Mouse (Mus musculus): ENCODE measurements around the gene Dpf1. TPM values are rescaled to one million over a fixed set of nuclear protein-coding genes. Genes with fewer than 3 reads are reported as not detected.

Gene Dpf1
- polyA plus RNA-seq, 1 experiment from 2014 or later: 228 TPM

DNA sequence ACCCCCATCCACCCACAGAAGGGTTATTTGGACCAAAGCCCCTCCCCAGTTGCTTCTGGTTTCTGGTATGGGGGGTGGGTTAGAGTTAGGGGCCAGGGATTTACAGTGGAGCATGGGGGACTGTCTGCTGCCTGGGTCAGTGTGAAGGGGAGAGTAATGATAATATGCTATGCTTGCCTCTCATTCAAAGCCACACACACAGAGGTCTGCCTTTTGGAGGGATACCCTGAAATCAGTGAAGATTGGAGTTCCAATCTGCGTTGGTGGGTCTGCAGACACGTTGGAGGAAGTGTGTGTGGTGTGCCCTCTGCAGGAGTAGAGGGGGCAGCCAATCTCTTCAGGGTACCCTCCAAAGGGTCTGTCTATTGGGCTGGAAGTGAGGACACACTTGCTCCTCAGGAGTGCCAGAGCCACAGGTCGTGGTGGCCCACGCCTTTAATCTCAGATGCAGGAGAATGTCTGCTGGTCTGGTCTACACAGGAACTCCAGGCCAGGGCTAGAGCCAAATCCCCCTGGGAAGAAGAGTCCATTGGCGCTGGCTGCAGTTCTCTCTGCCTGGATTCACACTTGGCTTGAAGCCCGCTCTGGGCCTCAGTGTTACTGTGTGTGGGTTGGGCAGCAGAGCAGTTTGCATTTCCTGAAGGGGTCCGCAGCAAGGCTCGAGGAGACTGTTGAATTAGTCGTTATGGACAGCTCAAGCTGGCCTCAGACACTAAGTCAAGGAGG lies 1.7 kb downstream of the Dpf1 start:
- Histone ChIP-seq H3K9ac (replicated peaks; ENCODE audit: low read depth, low read length) (peak overlapping the region; percentile 85), H3K4me1 (ENCODE audit: control insufficient read depth, insufficient read depth, low read length) (peaks cover 33% of the 10 kb centered on the region), H3K27me3 (ENCODE audit: control insufficient read depth, insufficient read depth, low read length) (no peaks in the 10 kb centered on the region), H3K4me2 (ENCODE audit: low read depth, low read length) (peak overlapping the region; percentile 95), H3K27ac (ENCODE audit: low read depth, low read length) (peak overlapping the region; percentile 85), H3K4me3 (ENCODE audit: low read depth, low read length) (peak overlapping the region; percentile 72), H3K9me3 (ENCODE audit: control insufficient read depth, low read length) (no peaks in the 10 kb centered on the region), H3K36me3 (ENCODE audit: control insufficient read depth, insufficient read depth, low read length) (no peaks in the 10 kb centered on the region)
- no peak for ATAC-seq (ENCODE audit: low read depth)
- WGBS: 11% methylated on average over 9 of the region's 9 CpGs

DNA sequence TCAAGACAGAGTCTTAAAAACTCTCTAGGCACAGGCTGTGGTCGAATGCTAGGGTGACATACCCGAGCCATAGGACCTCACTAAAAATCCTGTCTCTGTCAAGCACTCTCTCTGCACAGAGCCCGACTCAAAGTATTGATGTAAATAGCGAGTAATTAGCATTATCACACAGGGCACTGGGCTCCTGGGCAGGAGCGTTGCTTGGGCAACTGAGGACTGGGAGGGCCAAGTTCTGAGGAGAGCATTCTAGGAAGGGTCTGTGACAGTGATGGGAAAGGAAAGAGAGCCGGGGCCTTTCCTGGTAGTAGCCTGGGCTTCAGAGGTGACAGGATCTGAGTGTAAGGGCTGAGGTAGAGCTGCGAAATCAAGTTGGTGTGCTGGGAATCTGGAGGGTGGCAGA lies 2.4 kb downstream of the Dpf1 start:
- WGBS: 22% methylated on average over 7 of the region's 7 CpGs

DNA sequence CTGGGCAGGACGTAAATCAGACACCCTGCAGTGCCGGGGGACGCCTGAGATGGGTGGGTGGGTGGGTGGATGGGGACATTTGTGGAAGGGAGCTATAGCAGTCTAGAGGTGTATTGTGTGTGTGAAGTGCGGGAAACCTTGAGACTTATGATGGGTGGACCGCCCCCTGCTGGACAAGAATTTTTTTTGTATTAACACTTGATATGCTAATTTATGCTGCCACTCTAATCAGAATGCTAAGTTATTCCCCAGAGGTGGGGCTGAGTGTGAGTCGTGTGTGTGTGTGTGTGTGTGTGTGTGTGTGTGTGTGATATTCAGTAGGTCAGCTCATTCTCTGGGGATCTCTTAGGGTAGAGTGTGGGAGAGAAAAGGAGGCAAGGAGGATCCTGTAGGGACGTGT lies 2.9 kb downstream of the Dpf1 start:
- no peak for ATAC-seq (ENCODE audit: low read depth)
- WGBS: 15% methylated on average over 7 of the region's 7 CpGs
- no peaks in the 10 kb centered on the region for H3K27me3 ChIP-seq (ENCODE audit: control insufficient read depth, insufficient read depth, low read length)
- peaks cover 36% of the 10 kb centered on the region for H3K4me1 ChIP-seq (ENCODE audit: control insufficient read depth, insufficient read depth, low read length)
- no peak overlapping the region for H3K27ac ChIP-seq (ENCODE audit: low read depth, low read length)
- no peaks in the 10 kb centered on the region for H3K9me3 ChIP-seq (ENCODE audit: control insufficient read depth, low read length)
- 0 out of 2 replicates have a peak overlapping the region, but pooled peaks have one; percentile 5 for H3K9ac ChIP-seq (replicated peaks; ENCODE audit: low read depth, low read length)
- H3K4me2 ChIP-seq (ENCODE audit: low read depth, low read length): peak overlapping the region; percentile 95
- peaks cover 6% of the 10 kb centered on the region; the same call in 1 of the 2 replicates for H3K36me3 ChIP-seq (ENCODE audit: control insufficient read depth, insufficient read depth, low read length)
- H3K4me3 ChIP-seq (ENCODE audit: low read depth, low read length): peak overlapping the region; percentile 72

More for the DNA sequence above, 2.4 kb downstream of the Dpf1 start:
- Histone ChIP-seq H3K4me2 (ENCODE audit: low read depth, low read length) (peak overlapping the region; percentile 95), H3K4me1 (ENCODE audit: control insufficient read depth, insufficient read depth, low read length) (peaks cover 36% of the 10 kb centered on the region), H3K9me3 (ENCODE audit: control insufficient read depth, low read length) (no peaks in the 10 kb centered on the region), H3K27ac (ENCODE audit: low read depth, low read length) (peak overlapping the region; percentile 22; the same call in 1 of the 2 replicates), H3K9ac (replicated peaks; ENCODE audit: low read depth, low read length) (peak overlapping the region; percentile 5; the same call in 1 of the 2 replicates), H3K4me3 (ENCODE audit: low read depth, low read length) (peak overlapping the region; percentile 72), H3K27me3 (ENCODE audit: control insufficient read depth, insufficient read depth, low read length) (no peaks in the 10 kb centered on the region), H3K36me3 (ENCODE audit: control insufficient read depth, insufficient read depth, low read length) (peaks cover 3% of the 10 kb centered on the region; the same call in 1 of the 2 replicates)
- no peak for ATAC-seq (ENCODE audit: low read depth)

DNA sequence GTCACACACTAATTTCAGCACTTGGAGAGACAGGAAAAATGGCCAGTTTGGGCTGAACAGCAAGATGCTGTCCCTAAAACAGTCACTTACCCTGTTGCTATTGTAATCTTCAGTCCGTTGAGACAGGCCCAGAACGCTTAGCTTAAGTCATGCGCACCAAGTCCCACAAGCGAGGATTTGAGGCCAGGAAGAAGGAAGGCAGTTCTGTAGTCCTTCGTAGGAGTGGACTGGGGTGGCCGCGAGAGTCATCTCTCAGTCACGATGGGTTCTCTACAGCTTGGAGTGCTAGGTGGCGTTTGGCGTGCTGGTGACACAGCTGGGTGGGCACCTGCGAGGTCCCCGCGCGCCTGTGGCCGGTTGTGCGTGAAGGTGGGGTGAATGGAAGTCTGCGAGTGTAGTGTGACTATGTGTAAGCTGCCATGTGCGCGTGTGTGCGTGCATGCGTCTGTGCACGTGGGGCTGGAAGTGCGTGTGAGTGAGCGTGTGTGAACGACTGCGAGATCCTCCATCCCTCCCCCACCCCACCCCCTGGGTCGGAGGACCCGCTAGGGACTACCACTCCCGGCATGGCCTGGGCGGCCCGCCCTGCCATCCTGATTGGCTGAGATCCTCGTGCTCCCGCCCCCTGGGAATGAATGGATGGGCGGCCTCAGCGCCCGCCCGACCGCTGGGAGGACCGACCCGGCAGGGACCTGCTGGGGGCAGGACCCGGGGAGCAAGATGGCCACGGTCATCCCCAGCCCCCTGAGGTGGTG lies 3.8 kb downstream of the Dpf1 start:
- Histone ChIP-seq H3K9ac (replicated peaks; ENCODE audit: low read depth, low read length) (peak overlapping the region; percentile 77), H3K9me3 (ENCODE audit: control insufficient read depth, low read length) (no peaks in the 10 kb centered on the region), H3K27me3 (ENCODE audit: control insufficient read depth, insufficient read depth, low read length) (no peaks in the 10 kb centered on the region), H3K27ac (ENCODE audit: low read depth, low read length) (peak overlapping the region; percentile 65), H3K36me3 (ENCODE audit: control insufficient read depth, insufficient read depth, low read length) (peaks cover 6% of the 10 kb centered on the region; the same call in 1 of the 2 replicates), H3K4me3 (ENCODE audit: low read depth, low read length) (peak overlapping the region; percentile 63), H3K4me1 (ENCODE audit: control insufficient read depth, insufficient read depth, low read length) (peaks cover 39% of the 10 kb centered on the region), H3K4me2 (ENCODE audit: low read depth, low read length) (peak overlapping the region; percentile 95)
- WGBS: under 1% methylated on average over 36 of the region's 42 CpGs
- peak; percentile 62 for ATAC-seq (ENCODE audit: low read depth)

DNA sequence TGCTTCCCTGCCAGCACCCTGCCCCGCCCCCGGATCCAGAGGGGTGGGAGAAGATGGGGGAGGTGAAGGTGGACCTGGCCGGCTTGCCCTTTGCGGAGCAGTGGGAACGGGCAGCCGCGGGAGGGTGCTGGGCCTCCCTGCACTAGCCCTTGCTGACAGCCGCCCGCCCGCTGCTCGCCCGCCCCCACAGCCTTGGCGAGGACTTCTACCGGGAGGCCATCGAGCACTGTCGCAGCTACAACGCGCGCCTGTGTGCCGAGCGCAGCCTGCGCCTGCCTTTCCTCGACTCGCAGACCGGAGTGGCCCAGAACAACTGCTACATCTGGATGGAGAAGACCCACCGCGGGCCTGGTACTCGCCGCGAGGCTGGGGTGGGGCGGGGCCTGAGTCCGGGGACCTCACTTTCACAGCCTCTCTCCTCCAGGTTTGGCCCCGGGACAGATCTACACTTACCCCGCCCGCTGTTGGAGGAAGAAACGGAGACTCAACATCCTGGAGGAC lies 5.5 kb downstream of the Dpf1 start:
- H3K4me1 ChIP-seq (ENCODE audit: control insufficient read depth, insufficient read depth, low read length): peaks cover 56% of the 10 kb centered on the region
- peak overlapping the region; percentile 77 for H3K9ac ChIP-seq (replicated peaks; ENCODE audit: low read depth, low read length)
- ATAC-seq (ENCODE audit: low read depth): no peak
- H3K27me3 ChIP-seq (ENCODE audit: control insufficient read depth, insufficient read depth, low read length): no peaks in the 10 kb centered on the region
- H3K27ac ChIP-seq (ENCODE audit: low read depth, low read length): peak overlapping the region; percentile 16
- H3K4me2 ChIP-seq (ENCODE audit: low read depth, low read length): peak overlapping the region; percentile 95
- peak overlapping the region; percentile 63 for H3K4me3 ChIP-seq (ENCODE audit: low read depth, low read length)
- H3K9me3 ChIP-seq (ENCODE audit: control insufficient read depth, low read length): no peaks in the 10 kb centered on the region
- under 1% methylated on average over 36 of the region's 36 CpGs for WGBS
- peaks cover 19% of the 10 kb centered on the region; the same call in 1 of the 2 replicates for H3K36me3 ChIP-seq (ENCODE audit: control insufficient read depth, insufficient read depth, low read length)

DNA sequence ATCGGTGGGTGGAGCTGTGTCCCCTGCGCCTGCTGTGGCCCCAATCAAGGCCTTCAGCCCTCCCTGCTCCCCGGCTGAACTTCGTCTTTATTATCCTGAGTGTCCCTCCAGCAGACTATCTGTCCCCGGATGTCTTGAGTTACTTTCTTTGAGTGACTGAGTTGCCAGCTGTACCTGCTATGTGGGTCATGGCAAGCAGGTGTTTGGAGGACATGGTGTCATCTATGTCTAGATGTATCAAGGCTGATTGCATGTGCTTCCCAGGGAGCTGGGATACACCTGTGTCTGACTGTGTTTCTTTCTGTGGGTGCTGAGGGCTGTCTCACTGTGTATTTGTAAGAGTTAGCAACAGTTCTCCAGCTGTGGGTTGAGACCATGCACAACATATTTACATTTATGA lies 6.0 kb downstream of the Dpf1 start:
- peak overlapping the region; percentile 16; the same call in 1 of the 2 replicates for H3K27ac ChIP-seq (ENCODE audit: low read depth, low read length)
- WGBS: 6% methylated on average over 5 of the region's 5 CpGs
- ATAC-seq (ENCODE audit: low read depth): no peak

DNA sequence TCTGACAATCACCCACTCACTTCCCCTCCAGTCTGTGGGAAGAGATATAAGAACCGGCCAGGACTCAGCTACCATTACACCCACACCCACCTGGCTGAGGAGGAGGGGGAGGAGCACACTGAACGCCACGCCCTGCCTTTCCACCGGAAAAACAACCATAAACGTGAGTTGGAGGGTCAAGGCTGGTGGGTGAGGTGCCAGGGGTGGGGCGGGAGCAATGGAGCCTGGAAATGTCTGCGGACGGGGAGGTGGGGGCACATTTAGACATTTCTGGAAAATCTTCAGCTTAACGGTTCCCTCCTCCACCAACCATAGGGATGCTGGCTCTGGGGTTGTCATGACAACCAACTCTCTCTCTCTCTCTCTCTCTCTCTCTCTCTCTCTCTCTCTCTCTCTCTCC lies 9.3 kb downstream of the Dpf1 start:
- Histone ChIP-seq H3K4me1 (ENCODE audit: control insufficient read depth, insufficient read depth, low read length) (peaks cover 67% of the 10 kb centered on the region), H3K4me3 (ENCODE audit: low read depth, low read length) (no peak overlapping the region; the same call in 1 of the 2 replicates), H3K4me2 (ENCODE audit: low read depth, low read length) (peak overlapping the region; percentile 20; the same call in 1 of the 2 replicates), H3K9ac (replicated peaks; ENCODE audit: low read depth, low read length) (peak overlapping the region; percentile 41; the same call in 1 of the 2 replicates), H3K27ac (ENCODE audit: low read depth, low read length) (peak overlapping the region; percentile 55), H3K27me3 (ENCODE audit: control insufficient read depth, insufficient read depth, low read length) (no peaks in the 10 kb centered on the region), H3K9me3 (ENCODE audit: control insufficient read depth, low read length) (no peaks in the 10 kb centered on the region), H3K36me3 (ENCODE audit: control insufficient read depth, insufficient read depth, low read length) (peaks cover 38% of the 10 kb centered on the region; the same call in 1 of the 2 replicates)
- no peak for ATAC-seq (ENCODE audit: low read depth)
- 14% methylated on average over 9 of the region's 9 CpGs for WGBS

More for the DNA sequence above, 6.0 kb downstream of the Dpf1 start:
- Histone ChIP-seq H3K9me3 (ENCODE audit: control insufficient read depth, low read length) (no peaks in the 10 kb centered on the region), H3K27me3 (ENCODE audit: control insufficient read depth, insufficient read depth, low read length) (no peaks in the 10 kb centered on the region), H3K36me3 (ENCODE audit: control insufficient read depth, insufficient read depth, low read length) (peaks cover 23% of the 10 kb centered on the region; the same call in 1 of the 2 replicates), H3K4me2 (ENCODE audit: low read depth, low read length) (peak overlapping the region; percentile 95), H3K4me3 (ENCODE audit: low read depth, low read length) (peak overlapping the region; percentile 63), H3K9ac (replicated peaks; ENCODE audit: low read depth, low read length) (peak overlapping the region; percentile 77), H3K4me1 (ENCODE audit: control insufficient read depth, insufficient read depth, low read length) (peaks cover 60% of the 10 kb centered on the region)

DNA sequence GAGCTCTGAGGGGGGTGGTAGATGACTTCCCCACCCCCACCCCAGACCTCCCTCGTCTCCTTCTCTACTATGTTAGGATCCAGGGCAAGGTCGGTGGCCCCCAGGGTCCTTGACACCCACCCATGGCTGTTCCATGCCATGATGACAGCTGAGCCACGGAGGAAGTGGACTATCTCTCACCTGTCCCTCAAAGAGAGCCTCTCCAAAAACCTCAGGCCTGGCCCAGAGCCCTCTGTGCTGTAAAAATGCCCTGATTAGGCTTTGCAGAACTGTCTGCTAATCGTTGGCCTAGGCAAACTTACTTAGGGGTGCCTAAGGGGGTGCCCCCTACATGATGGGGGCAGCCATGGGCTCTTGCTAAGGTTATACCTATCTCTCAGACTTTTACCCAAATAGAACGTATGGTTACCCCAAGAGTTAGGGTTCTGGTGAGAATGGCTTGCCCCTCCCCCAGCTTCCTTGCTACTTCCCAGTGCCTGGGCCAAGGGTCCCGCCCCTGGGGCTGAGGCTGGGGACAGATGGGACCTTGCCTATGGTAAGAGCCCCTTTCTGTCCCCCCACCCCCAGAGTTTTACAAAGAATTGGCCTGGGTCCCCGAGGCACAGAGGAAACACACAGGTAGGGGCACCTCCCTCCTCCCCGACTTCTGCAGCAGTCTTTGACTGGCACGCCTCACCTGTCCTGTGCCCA lies 10.0 kb downstream of the Dpf1 start:
- no peak overlapping the region for H3K4me3 ChIP-seq (ENCODE audit: low read depth, low read length)

More for the DNA sequence above, 10.0 kb downstream of the Dpf1 start:
- Histone ChIP-seq H3K4me1 (ENCODE audit: control insufficient read depth, insufficient read depth, low read length) (peaks cover 73% of the 10 kb centered on the region), H3K9me3 (ENCODE audit: control insufficient read depth, low read length) (no peaks in the 10 kb centered on the region), H3K36me3 (ENCODE audit: control insufficient read depth, insufficient read depth, low read length) (peaks cover 38% of the 10 kb centered on the region; the same call in 1 of the 2 replicates), H3K4me2 (ENCODE audit: low read depth, low read length) (peak overlapping the region; percentile 23; the same call in 1 of the 2 replicates), H3K27ac (ENCODE audit: low read depth, low read length) (0 out of 2 replicates have a peak overlapping the region, but pooled peaks have one; percentile 35), H3K9ac (replicated peaks; ENCODE audit: low read depth, low read length) (no peak overlapping the region), H3K27me3 (ENCODE audit: control insufficient read depth, insufficient read depth, low read length) (no peaks in the 10 kb centered on the region)
- 46% methylated on average over 9 of the region's 9 CpGs for WGBS
- ATAC-seq (ENCODE audit: low read depth): no peak
